20 mouse cellular contexts compared by ENCODE assay signal in the genomic region with DNA sequence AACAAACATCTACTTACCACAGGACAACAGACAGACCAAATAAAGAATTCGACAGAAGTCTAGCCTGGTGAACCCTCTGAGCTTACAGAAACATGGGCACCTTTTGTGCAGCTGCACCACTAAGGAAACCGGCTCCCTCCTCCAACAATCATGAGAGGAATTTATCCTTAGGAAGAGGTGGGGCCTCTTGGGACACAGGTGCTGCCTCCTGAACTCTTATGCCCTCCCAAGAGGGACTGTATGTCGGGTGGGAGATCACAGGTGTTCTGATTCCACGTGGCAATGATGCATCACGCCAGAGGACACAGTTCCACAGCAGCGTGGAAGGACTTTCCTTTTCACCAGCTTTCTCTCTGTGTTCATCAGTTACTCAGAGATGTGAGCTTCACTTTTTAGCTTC.
DNase-seq lines count a peak whose midpoint lies in the region; ATAC-seq and TF ChIP-seq lines count a peak whose summit lies in the region.
"Had no signal": no experiment of that assay in that cellular context is flagged by ENCODE, and none has a peak within 500 bp of the region (broad histone marks: within the 10 kb centered on the region; RNA-seq: fewer than 3 reads in every experiment).

No protein-coding gene starts in this region.

- TF ChIP-seq CTCF in lung, embryonic 14.5 days (IDR thresholded peaks at IDR 0.05; ENCODE audit: low read depth), result no peak

- H3K27ac ChIP-seq in heart, embryonic 10.5 days, result no peak overlapping the region
- H3K27ac ChIP-seq in lung, embryonic 14.5 days (ENCODE audit: low read depth), result 0 out of 2 replicates have a peak overlapping the region, but pooled peaks have one; percentile 48
- H3K27ac ChIP-seq: embryonic facial prominence, embryonic 12.5 days; forebrain, embryonic 15.5 days; hindbrain, embryonic 15.5 days had no signal

- peaks cover 7% of the 10 kb centered on the region for H3K36me3 ChIP-seq in heart, embryonic 10.5 days
- peaks cover 8% of the 10 kb centered on the region for H3K36me3 ChIP-seq in lung, embryonic 14.5 days (ENCODE audit: insufficient read depth)
- H3K36me3 ChIP-seq: forebrain, embryonic 15.5 days; hindbrain, embryonic 15.5 days had no signal

- no peak overlapping the region for H3K9ac ChIP-seq in lung, embryonic 14.5 days
- H3K9ac ChIP-seq: embryonic facial prominence, embryonic 12.5 days; forebrain, embryonic 15.5 days; heart, embryonic 12.5 days; hindbrain, embryonic 15.5 days had no signal

- no peak for ATAC-seq in lung, embryonic 14.5 days (ENCODE audit: insufficient read depth)
- ATAC-seq: forebrain, embryonic 15.5 days had no signal

- H3K4me3 ChIP-seq in heart, embryonic 10.5 days, result no peak overlapping the region
- H3K4me3 ChIP-seq in lung, embryonic 14.5 days (ENCODE audit: low read depth, low read length), result no peak overlapping the region
- H3K4me3 ChIP-seq: embryonic facial prominence, embryonic 12.5 days; forebrain, embryonic 15.5 days; heart, embryonic 12.5 days; hindbrain, embryonic 15.5 days had no signal

- peak; percentile 59 for DNase-seq in heart, adult 11 months
- no peak for DNase-seq in heart, embryonic 10.5 days (ENCODE audit: low spot score)
- DNase-seq in lung, embryonic 14.5 days, result no peak
- no peak for DNase-seq in lung, postnatal 4 days
- DNase-seq in testis, postnatal 10 days (ENCODE audit: low spot score), result peak; percentile 27
- no peak for DNase-seq in testis, postnatal 14 days (ENCODE audit: low spot score)
- no peak for DNase-seq in T-cell, adult 2 months (ENCODE audit: low spot score)
- DNase-seq: adrenal gland, postnatal 14 days; B cell, adult 2 months; cerebellum, adult 11-12 months; cerebellum, adult 9-10 months; cerebellum, postnatal 25 days; gastrocnemius, postnatal 36 days; heart, adult 18-20 months; heart, postnatal 10 days had no signal

- H3K9me3 ChIP-seq in heart, embryonic 10.5 days, result no peaks in the 10 kb centered on the region
- H3K9me3 ChIP-seq in lung, embryonic 14.5 days (ENCODE audit: low read depth, low read length), result no peaks in the 10 kb centered on the region
- H3K9me3 ChIP-seq: embryonic facial prominence, embryonic 12.5 days; forebrain, embryonic 15.5 days; G1E; heart, embryonic 12.5 days; hindbrain, embryonic 15.5 days had no signal

- H3K4me2 ChIP-seq in lung, embryonic 14.5 days, result no peak overlapping the region
- H3K4me2 ChIP-seq: embryonic facial prominence, embryonic 12.5 days; forebrain, embryonic 15.5 days; heart, embryonic 12.5 days; hindbrain, embryonic 15.5 days had no signal

- H3K27me3 ChIP-seq in heart, embryonic 10.5 days (ENCODE audit: insufficient read depth, poor library complexity, severe bottlenecking), result no peaks in the 10 kb centered on the region
- H3K27me3 ChIP-seq in lung, embryonic 14.5 days (ENCODE audit: insufficient read depth, low read length), result no peaks in the 10 kb centered on the region
- H3K27me3 ChIP-seq: embryonic facial prominence, embryonic 12.5 days; forebrain, embryonic 15.5 days; heart, embryonic 12.5 days; hindbrain, embryonic 15.5 days had no signal

- peaks cover 14% of the 10 kb centered on the region; the same call in 1 of the 2 replicates for H3K4me1 ChIP-seq in heart, embryonic 10.5 days
- H3K4me1 ChIP-seq in lung, embryonic 14.5 days (ENCODE audit: insufficient read depth), result peaks cover 3% of the 10 kb centered on the region; the same call in 1 of the 2 replicates
- H3K4me1 ChIP-seq: hindbrain, embryonic 15.5 days had no signal

- 78% methylated on average over 6 of the region's 6 CpGs for WGBS in heart, embryonic 10.5 days
- 53% methylated on average over 6 of the region's 6 CpGs for WGBS in lung, embryonic 14.5 days

Comparison
In these comparisons a context has a peak if more than half of its experiments do, and no peak if none do; other contexts are left out.
1. DNase-seq: peak in heart, adult 11 months (single experiment) and testis, postnatal 10 days (single experiment); none in heart, embryonic 10.5 days (single experiment), lung, embryonic 14.5 days (single experiment), lung, postnatal 4 days (0 of 2), testis, postnatal 14 days (single experiment) and T-cell, adult 2 months (single experiment).